Mouse (Mus musculus) lung, adult 2 months (tissue): ENCODE data around the gene Arhgap1.

Experiments
- CTCF ChIP-seq: fragments of 200-500 bp; IDR thresholded peaks from 2 replicates; pipeline ENCODE4 v1.5.1; 2011; ENCODE audit warnings: mild to moderate bottlenecking, low read length, control low read depth; ENCODE audit not compliant: insufficient read depth
- POLR2A ChIP-seq: fragments of 200-500 bp; IDR thresholded peaks from 2 replicates; pipeline ENCODE4 v1.6.1; 2011; ENCODE audit warnings: low read depth, mild to moderate bottlenecking, control low read depth, low read length, borderline replicate concordance; ENCODE audit errors: extremely low read depth

DNA sequence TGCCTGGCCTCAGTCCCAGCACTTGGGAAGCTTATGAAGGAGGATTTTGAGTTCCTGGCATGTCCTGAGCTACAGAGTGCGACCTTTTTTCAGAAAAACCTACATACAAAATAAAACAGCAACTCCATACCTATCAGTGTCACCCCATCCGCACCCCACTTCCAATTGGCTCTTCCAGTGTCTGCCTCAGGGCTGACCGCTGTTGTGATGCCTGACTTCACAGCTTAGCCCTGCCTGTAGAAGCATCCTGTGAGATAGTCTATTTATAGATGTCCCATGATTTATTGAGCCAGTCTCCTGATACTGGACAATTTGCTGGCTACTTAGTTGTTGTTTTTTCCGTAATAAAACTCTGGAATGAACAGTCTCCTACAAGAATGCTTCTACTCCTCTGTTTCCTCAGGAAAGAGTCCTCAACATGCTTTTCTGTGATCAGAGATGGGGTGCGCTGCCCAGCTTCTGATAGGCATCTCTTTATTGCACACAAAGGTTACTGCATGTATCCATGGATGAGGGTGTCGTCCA is 16.8 kb downstream of the Arhgap1 start:
- no peak for TF ChIP-seq CTCF
- no peak for TF ChIP-seq POLR2A
